Mouse (Mus musculus) Muller cell, postnatal 12 days (primary cell): Measurements from ENCODE around the gene Nol6.

Experiments
- DNase-seq: peaks from one replicate; pipeline ENCODE4 v3.0.0-alpha.2; 2015; ENCODE audit errors: inconsistent ontology term

Gene Nol6

GRCm38 (mm10) chr4:41118706-41119292, 5.5 kb downstream of the Nol6 start:
- peak; percentile 70 for DNase-seq

GRCm38 (mm10) chr4:41116817-41117216, 7.4 kb downstream of the Nol6 start:
- DNase-seq, result no peak

GRCm38 (mm10) chr4:41115793-41116192, 8.5 kb downstream of the Nol6 start:
- DNase-seq, result no peak

GRCm38 (mm10) chr4:41115074-41115473, 9.2 kb downstream of the Nol6 start:
- DNase-seq, result no peak

GRCm38 (mm10) chr4:41114358-41115070, 9.7 kb downstream of the Nol6 start:
- DNase-seq, result no peak

- DNase-seq, result no peak
Observed at GRCm38 (mm10) chr4:41108717-41109425, 15.4 kb downstream of the Nol6 start.

- no peak for DNase-seq
Observed at GRCm38 (mm10) chr4:41107440-41107839, 16.8 kb downstream of the Nol6 start.

- peak; percentile 29 for DNase-seq
Observed at GRCm38 (mm10) chr4:41102901-41103300, 21.4 kb downstream of the Nol6 start.

GRCm38 (mm10) chr4:41100986-41101385, 23.3 kb downstream of the Nol6 start:
- DNase-seq, result no peak

- DNase-seq, result no peak
Observed at GRCm38 (mm10) chr4:41098577-41098951, 25.7 kb downstream of the Nol6 start.

- peak; percentile 40 for DNase-seq
Observed at GRCm38 (mm10) chr4:41097871-41098576, 26.2 kb downstream of the Nol6 start, which contains the start of gene Aqp3. TSS of gene Aqp3 (minus strand) at chr4:41098183.

- DNase-seq, result no peak
Observed at GRCm38 (mm10) chr4:41097381-41097780, 26.9 kb downstream of the Nol6 start.

- no peak for DNase-seq
Observed at GRCm38 (mm10) chr4:41096794-41097193, 27.5 kb downstream of the Nol6 start.

GRCm38 (mm10) chr4:41096169-41096568, 28.1 kb downstream of the Nol6 start:
- no peak for DNase-seq

GRCm38 (mm10) chr4:41094361-41094760, 29.9 kb downstream of the Nol6 start:
- peak; percentile 31 for DNase-seq

GRCm38 (mm10) chr4:41092958-41093357, 31.3 kb downstream of the Nol6 start:
- no peak for DNase-seq

- DNase-seq, result no peak
Observed at GRCm38 (mm10) chr4:41091391-41091790, 32.9 kb downstream of the Nol6 start.

- no peak for DNase-seq
Observed at GRCm38 (mm10) chr4:41089705-41090104, 34.5 kb downstream of the Nol6 start.

GRCm38 (mm10) chr4:41089189-41089588, 35.1 kb downstream of the Nol6 start:
- no peak for DNase-seq

- DNase-seq, result no peak
Observed at GRCm38 (mm10) chr4:41087459-41088298, 36.6 kb downstream of the Nol6 start.

GRCm38 (mm10) chr4:41086947-41087346, 37.3 kb downstream of the Nol6 start:
- no peak for DNase-seq
